Mouse (Mus musculus): ENCODE results near the gene Gpr179. TPM values are rescaled to one million over a fixed set of nuclear protein-coding genes. Genes with fewer than 3 reads are reported as not detected.
A peak's percentile ranks its signal among the peaks of the same experiment; 100 is the strongest.
"Not testable (repeated sequence)": the region's sequence is repeated elsewhere in the genome, so short reads cannot be mapped to it uniquely, and the experiment has no call there.

Gpr179 gene
- polyA plus RNA-seq, 1 experiment, result not detected

GRCm38 (mm10) chr11:97330315-97330714 is 21.6 kb downstream of the Gpr179 start:
- H3K4me1 ChIP-seq (ENCODE audit: control insufficient read depth, insufficient read depth, low read length), result no peaks in the 10 kb centered on the region
- no peak overlapping the region for H3K27ac ChIP-seq (ENCODE audit: insufficient read depth, low read depth, low read length)

DNA sequence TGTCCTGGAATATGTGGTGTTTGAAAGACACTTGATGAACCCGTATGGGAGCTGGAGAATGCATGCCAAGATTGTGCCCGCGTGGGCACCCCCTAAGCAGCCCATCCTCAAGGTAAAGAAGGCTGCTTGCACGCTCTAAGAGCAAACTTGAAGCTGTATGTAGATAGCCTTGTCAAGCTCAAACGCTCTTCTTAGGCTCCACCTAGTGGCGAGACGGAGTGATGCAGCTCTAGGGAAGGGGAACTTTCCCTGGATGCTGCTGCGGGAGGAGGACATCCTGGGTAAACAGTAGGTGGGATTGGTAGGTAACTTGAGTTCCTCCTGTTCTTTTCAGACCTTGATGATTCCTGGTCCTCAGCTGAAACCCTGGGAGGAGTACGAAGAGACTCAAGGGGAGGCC is 23.7 kb downstream of the Gpr179 start:
- Histone ChIP-seq H3K4me3 (ENCODE audit: insufficient read depth, low read length) (no peak overlapping the region), H3K4me1 (ENCODE audit: control insufficient read depth, insufficient read depth, low read length) (no peaks in the 10 kb centered on the region), H3K27ac (ENCODE audit: insufficient read depth, low read depth, low read length) (no peak overlapping the region)
- no peak for TF ChIP-seq POLR2A (IDR thresholded peaks at IDR 0.05; ENCODE audit: borderline replicate concordance, low read depth, low read length)
- TF ChIP-seq CTCF (IDR thresholded peaks at IDR 0.05; ENCODE audit: low read depth, low read length), result peak; percentile 50

More at GRCm38 (mm10) chr11:97330315-97330714, 21.6 kb downstream of the Gpr179 start:
- no peak overlapping the region for H3K4me3 ChIP-seq (ENCODE audit: insufficient read depth, low read length)
- TF ChIP-seq POLR2A (IDR thresholded peaks at IDR 0.05; ENCODE audit: borderline replicate concordance, low read depth, low read length) (no peak), CTCF (IDR thresholded peaks at IDR 0.05; ENCODE audit: low read depth, low read length) (no peak)

- Histone ChIP-seq H3K4me3 (ENCODE audit: insufficient read depth, low read length) (no peak overlapping the region), H3K4me1 (ENCODE audit: control insufficient read depth, insufficient read depth, low read length) (peaks cover 4% of the 10 kb centered on the region), H3K27ac (ENCODE audit: insufficient read depth, low read depth, low read length) (no peak overlapping the region)
- TF ChIP-seq POLR2A (IDR thresholded peaks at IDR 0.05; ENCODE audit: borderline replicate concordance, low read depth, low read length), result no peak
- TF ChIP-seq CTCF (IDR thresholded peaks at IDR 0.05; ENCODE audit: low read depth, low read length), result no peak
Measured at GRCm38 (mm10) chr11:97325224-97325623, 26.7 kb downstream of the Gpr179 start.

- not testable (repeated sequence) for H3K4me3 ChIP-seq (ENCODE audit: insufficient read depth, low read length); H3K4me1 ChIP-seq (ENCODE audit: control insufficient read depth, insufficient read depth, low read length); H3K27ac ChIP-seq (ENCODE audit: insufficient read depth, low read depth, low read length)
Measured at GRCm38 (mm10) chr11:97321894-97322600, 29.8 kb downstream of the Gpr179 start.

GRCm38 (mm10) chr11:97321197-97321596 is 30.7 kb downstream of the Gpr179 start:
- H3K4me3 ChIP-seq (ENCODE audit: insufficient read depth, low read length), result no peak overlapping the region
- TF ChIP-seq CTCF (IDR thresholded peaks at IDR 0.05; ENCODE audit: low read depth, low read length) (no peak), POLR2A (IDR thresholded peaks at IDR 0.05; ENCODE audit: borderline replicate concordance, low read depth, low read length) (no peak)
- peaks cover 10% of the 10 kb centered on the region for H3K4me1 ChIP-seq (ENCODE audit: control insufficient read depth, insufficient read depth, low read length)
- no peak overlapping the region for H3K27ac ChIP-seq (ENCODE audit: insufficient read depth, low read depth, low read length)

GRCm38 (mm10) chr11:97315504-97316503 is 36.1 kb downstream of the Gpr179 start, which contains the start of gene Mrpl45:
Gene Mrpl45 (plus strand): TSS chr11:97315716.
- no peak for TF ChIP-seq CTCF (IDR thresholded peaks at IDR 0.05; ENCODE audit: low read depth, low read length)
- TF ChIP-seq POLR2A (IDR thresholded peaks at IDR 0.05; ENCODE audit: borderline replicate concordance, low read depth, low read length), result no peak
- H3K4me1 ChIP-seq (ENCODE audit: control insufficient read depth, insufficient read depth, low read length), result peaks cover 16% of the 10 kb centered on the region
- peak within 1 kb of the TSS; percentile 76 for H3K27ac ChIP-seq (ENCODE audit: insufficient read depth, low read depth, low read length)
- peak within 1 kb of the TSS; percentile 81 for H3K4me3 ChIP-seq (ENCODE audit: insufficient read depth, low read length)

DNA sequence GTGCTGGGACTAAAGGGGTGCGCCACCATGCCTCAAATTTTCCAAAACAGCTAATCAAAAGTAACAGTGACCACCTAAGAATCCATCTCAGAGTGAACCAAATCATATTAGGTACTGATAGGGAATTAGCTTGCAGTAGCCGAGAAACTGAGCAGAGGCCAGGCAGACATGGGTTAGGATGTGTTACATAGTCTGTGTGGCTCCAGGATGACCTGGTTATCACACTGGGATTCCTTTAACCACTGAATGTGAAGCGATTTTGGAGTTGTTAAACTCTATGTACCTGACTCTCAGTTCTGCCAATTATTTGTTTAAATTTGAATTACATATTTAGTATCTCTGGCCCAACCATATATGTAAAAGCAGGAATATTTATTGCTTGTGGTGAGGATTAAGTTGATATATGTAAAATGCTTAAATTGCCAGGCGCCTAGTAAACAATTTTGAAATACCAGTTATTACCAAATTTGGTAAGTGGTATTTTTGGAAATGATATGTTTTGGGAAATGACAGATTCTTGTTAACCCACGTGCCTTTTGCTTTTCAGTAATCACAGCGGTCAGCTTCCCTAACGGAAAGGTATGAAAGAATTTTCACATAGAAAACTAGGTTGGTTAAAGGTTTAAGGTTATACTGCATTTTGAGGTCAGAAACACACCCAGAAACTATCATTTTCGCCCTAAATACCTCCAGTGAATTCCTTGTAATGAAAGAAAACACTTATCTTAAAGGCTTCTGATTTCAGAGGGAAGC is 37.0 kb downstream of the Gpr179 start:
- peak overlapping the region; percentile 76 for H3K27ac ChIP-seq (ENCODE audit: insufficient read depth, low read depth, low read length)
- H3K4me3 ChIP-seq (ENCODE audit: insufficient read depth, low read length), result peak overlapping the region; percentile 20; the same call in 1 of the 2 replicates
- peaks cover 19% of the 10 kb centered on the region for H3K4me1 ChIP-seq (ENCODE audit: control insufficient read depth, insufficient read depth, low read length)
- TF ChIP-seq CTCF (IDR thresholded peaks at IDR 0.05; ENCODE audit: low read depth, low read length), result no peak
- TF ChIP-seq POLR2A (IDR thresholded peaks at IDR 0.05; ENCODE audit: borderline replicate concordance, low read depth, low read length), result no peak

GRCm38 (mm10) chr11:97314110-97314509 is 37.8 kb downstream of the Gpr179 start:
- H3K27ac ChIP-seq (ENCODE audit: insufficient read depth, low read depth, low read length), result no peak overlapping the region
- TF ChIP-seq POLR2A (IDR thresholded peaks at IDR 0.05; ENCODE audit: borderline replicate concordance, low read depth, low read length), result no peak
- no peak overlapping the region for H3K4me3 ChIP-seq (ENCODE audit: insufficient read depth, low read length)
- peaks cover 19% of the 10 kb centered on the region for H3K4me1 ChIP-seq (ENCODE audit: control insufficient read depth, insufficient read depth, low read length)

- H3K4me3 ChIP-seq (ENCODE audit: insufficient read depth, low read length); H3K27ac ChIP-seq (ENCODE audit: insufficient read depth, low read depth, low read length): not testable (repeated sequence)
- peaks cover 21% of the 10 kb centered on the region for H3K4me1 ChIP-seq (ENCODE audit: control insufficient read depth, insufficient read depth, low read length)
Measured at GRCm38 (mm10) chr11:97312871-97313270, 39.0 kb downstream of the Gpr179 start.
